Mouse (Mus musculus) liver, embryonic 14.5 days (tissue): ENCODE results near the gene Supt3. TPM values are rescaled to one million over a fixed set of nuclear protein-coding genes. Genes with fewer than 3 reads are reported as not detected.

Experiments
- ATAC-seq: fragments of 200-750 bp; cut with Nextera tagmentation; 2 replicates; pipeline ENCODE4 v1.8.0; 2017; ENCODE audit warnings: moderate number of reproducible peaks, mild to moderate bottlenecking, moderate library complexity; ENCODE audit not compliant: insufficient read depth
- DNase-seq, 3 experiments: peaks; one replicate each; pipeline ENCODE4 v3.0.0-alpha.2; 2012 to 2013; ENCODE audit warnings: low read depth in 3 of 3, low spot score in 3 of 3
- H3K27ac ChIP-seq: fragments of 300-500 bp; sonication (generic); 2 replicates; pipeline ENCODE4 v1.5.1; 2014; ENCODE audit warnings: moderate library complexity, mild to moderate bottlenecking, control low read depth, inconsistent platforms
- H3K27me3 ChIP-seq: fragments of 300-500 bp; sonication (generic); 2 replicates; pipeline ENCODE4 v1.6.1; 2014; ENCODE audit warnings: mild to moderate bottlenecking, low read length, moderate library complexity; ENCODE audit not compliant: control insufficient read depth, insufficient read depth
- H3K36me3 ChIP-seq: fragments of 300-500 bp; sonication (generic); replicated peaks from 2 replicates; pipeline ENCODE4 v1.6.1; 2014; ENCODE audit warnings: low read depth; ENCODE audit not compliant: control insufficient read depth, insufficient read depth
- H3K4me1 ChIP-seq, 2 experiments: fragments of 200-500 bp in 1 of 2; fragments of 300-500 bp in 1 of 2; sonication (generic) in 1 of 2; replicated peaks; 2 replicates each; pipeline ENCODE4 v1.6.1; 2012 to 2014; ENCODE audit warnings: antibody characterized with exemption in 1 of 2, inconsistent platforms in 1 of 2, low read length in 1 of 2; ENCODE audit not compliant: control insufficient read depth in 2 of 2, insufficient read depth in 2 of 2
- H3K4me2 ChIP-seq: fragments of 300-500 bp; sonication (generic); 2 replicates; pipeline ENCODE4 v1.6.1; 2014; ENCODE audit warnings: low read depth, mild to moderate bottlenecking, control low read depth, moderate library complexity
- H3K4me3 ChIP-seq, 2 experiments: fragments of 200-500 bp in 1 of 2; fragments of 300-500 bp in 1 of 2; sonication (generic) in 1 of 2; 2 replicates each; pipeline ENCODE4 v1.5.1; 2012 to 2014; ENCODE audit warnings: low read depth in 2 of 2, low read length in 2 of 2, mild to moderate bottlenecking in 2 of 2, control low read depth in 1 of 2, inconsistent platforms in 1 of 2, moderate library complexity in 1 of 2; ENCODE audit not compliant: insufficient read depth in 1 of 2
- H3K9ac ChIP-seq: fragments of 300-500 bp; sonication (generic); replicated peaks from 2 replicates; pipeline ENCODE4 v1.6.1; 2014; ENCODE audit warnings: mild to moderate bottlenecking, control low read depth, moderate library complexity
- H3K9me3 ChIP-seq: fragments of 300-500 bp; sonication (generic); 2 replicates; pipeline ENCODE4 v1.6.1; 2016; ENCODE audit warnings: low read length, mixed read lengths; ENCODE audit not compliant: control insufficient read depth
- CTCF ChIP-seq: IDR thresholded peaks from 2 replicates; pipeline ENCODE4 v1.5.1; 2016; ENCODE audit warnings: antibody characterized with exemption, low read depth, control low read depth
- EP300 ChIP-seq: IDR thresholded peaks from 2 replicates; pipeline ENCODE4 v1.6.1; 2016; ENCODE audit warnings: antibody characterized with exemption, low read depth
- WGBS: fragments of 180-500 bp; shearing (Covaris S2); extraction: QIAGEN DNeasy Blood & Tissue Kit; methylation state at CpG from one replicate; pipeline ENCODE4 v1.1.7; 2014; ENCODE audit not compliant: insufficient replicate concordance; 5-methylcytosine and 5-hydroxymethylcytosine counted together
- polyA plus RNA-seq, 2 experiments: library from polyadenylated mRNA; depleted of rRNA in 1 of 2; stranded (reverse) in 1 of 2; unstranded in 1 of 2; fragments of >200 nt; fragmentation: Nextera tagmentation in 1 of 2; extraction: Ambion mirVana in 1 of 2; gene quantifications; 2 replicates each; pipeline versions ENCODE4 v1.2.1 to v1.2.3; 2012 to 2014

Supt3 gene
- polyA plus RNA-seq, 2 experiments = 2.7 to 5.3 TPM

DNA sequence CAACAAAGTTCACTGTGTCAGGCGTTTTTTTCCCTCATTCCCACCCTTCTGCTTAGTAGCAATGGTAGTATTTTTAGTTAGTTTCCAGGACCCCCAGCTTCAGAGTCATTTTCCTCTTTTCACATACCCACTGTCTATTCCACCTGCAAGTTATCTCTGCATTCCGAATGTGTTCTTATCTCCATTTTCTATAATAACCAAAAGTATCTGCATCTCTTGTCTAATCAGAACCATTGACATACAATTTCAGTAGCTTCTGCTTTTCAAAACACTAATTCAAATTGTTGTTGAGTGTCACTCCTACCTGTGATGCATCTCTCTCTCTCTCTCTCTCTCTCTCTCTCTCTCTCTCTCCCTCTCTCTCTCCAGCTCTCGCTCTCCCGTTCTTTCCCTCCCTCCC lies 3.4 kb downstream of the Supt3 start:
- H3K27me3 ChIP-seq = no peaks in the 10 kb centered on the region
- 46% methylated on average over 4 of the region's 4 CpGs for WGBS
- no peak overlapping the region for H3K4me3 ChIP-seq
- no peaks in the 10 kb centered on the region for H3K36me3 ChIP-seq
- no peaks in the 10 kb centered on the region for H3K9me3 ChIP-seq
- ATAC-seq (no peak), DNase-seq (no peak)
- H3K9ac ChIP-seq = no peak overlapping the region
- no peak overlapping the region for H3K4me2 ChIP-seq
- no peak overlapping the region for H3K27ac ChIP-seq
- peaks cover 0 to 5% of the 10 kb centered on the region in 2 experiments; a peak in 2 of 4 replicates for H3K4me1 ChIP-seq
- no peak for TF ChIP-seq CTCF
- no peak for TF ChIP-seq EP300

GRCm38 (mm10) chr17:44782366-44782765 lies 5.4 kb downstream of the Supt3 start:
- no peak for ATAC-seq
- Histone ChIP-seq H3K4me2 (no peak overlapping the region), H3K9ac (no peak overlapping the region), H3K4me1 (peaks cover 0 to 5% of the 10 kb centered on the region in 2 experiments; a peak in 2 of 4 replicates), H3K9me3 (no peaks in the 10 kb centered on the region), H3K36me3 (no peaks in the 10 kb centered on the region), H3K27me3 (no peaks in the 10 kb centered on the region), H3K27ac (no peak overlapping the region), H3K4me3 (no peak overlapping the region)
- DNase-seq = no peak
- WGBS = 70% methylated on average over 4 of the region's 4 CpGs
- TF ChIP-seq CTCF (no peak), EP300 (no peak)

- H3K27ac ChIP-seq = no peak overlapping the region
- WGBS = 45% methylated on average over 2 of the region's 2 CpGs
- ATAC-seq (no peak), DNase-seq (no peak)
- TF ChIP-seq CTCF (no peak), EP300 (no peak)
- no peak overlapping the region for H3K4me2 ChIP-seq
- H3K4me1 ChIP-seq = peaks cover 0 to 2% of the 10 kb centered on the region in 2 experiments; a peak in 1 of 4 replicates
- no peaks in the 10 kb centered on the region for H3K9me3 ChIP-seq
- no peak overlapping the region for H3K9ac ChIP-seq
- no peak overlapping the region for H3K4me3 ChIP-seq
- H3K27me3 ChIP-seq = no peaks in the 10 kb centered on the region
- H3K36me3 ChIP-seq = no peaks in the 10 kb centered on the region
Observed at GRCm38 (mm10) chr17:44783143-44783542, 6.2 kb downstream of the Supt3 start.

DNA sequence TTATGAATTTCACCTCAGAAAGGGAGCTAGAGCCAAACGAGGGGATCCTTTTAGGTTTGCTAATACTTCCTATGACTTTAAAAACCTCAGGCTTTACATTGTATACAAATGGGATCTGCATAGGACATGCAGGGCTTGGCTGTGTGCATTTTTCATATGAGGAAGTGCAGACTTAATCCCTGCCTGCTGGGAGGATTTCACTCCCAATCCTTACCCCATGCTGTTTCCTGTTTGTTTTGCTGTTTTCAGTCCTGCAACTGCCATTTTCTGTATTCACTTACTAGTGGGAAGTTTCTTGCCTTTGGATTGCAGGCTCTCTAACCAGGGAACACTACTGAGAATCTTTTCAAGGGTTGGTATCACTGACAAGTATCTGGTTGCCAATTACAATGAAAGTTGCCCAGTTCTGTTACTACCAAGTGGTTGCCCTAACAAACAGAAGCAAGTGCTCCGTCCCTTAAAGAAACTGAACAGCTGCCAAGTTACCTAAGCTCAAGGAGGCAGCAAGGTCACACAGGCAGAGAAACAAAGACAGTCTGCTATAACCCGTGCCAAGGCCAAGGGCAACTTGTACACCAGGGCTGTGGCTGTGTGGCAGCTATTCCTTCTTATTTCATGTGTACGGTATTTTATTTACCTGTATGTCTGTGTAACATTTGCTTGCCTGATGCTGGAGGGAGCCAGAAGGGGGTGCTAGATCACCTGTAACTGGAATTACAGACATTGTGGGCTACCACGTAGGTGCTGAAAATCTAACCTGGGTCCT lies 12.2 kb downstream of the Supt3 start:
- 66% methylated on average over 5 of the region's 5 CpGs for WGBS
- ATAC-seq (no peak), DNase-seq (no peak)
- no peak overlapping the region for H3K4me2 ChIP-seq
- H3K27ac ChIP-seq = no peak overlapping the region
- no peak for TF ChIP-seq EP300
- peak; percentile 33 for TF ChIP-seq CTCF
- no peaks in the 10 kb centered on the region for H3K36me3 ChIP-seq
- H3K4me3 ChIP-seq = no peak overlapping the region
- no peak overlapping the region for H3K9ac ChIP-seq
- H3K27me3 ChIP-seq = no peaks in the 10 kb centered on the region
- H3K9me3 ChIP-seq = no peaks in the 10 kb centered on the region
- H3K4me1 ChIP-seq = no peaks in the 10 kb centered on the region

GRCm38 (mm10) chr17:44792218-44792917 lies 15.4 kb downstream of the Supt3 start:
- ATAC-seq (no peak), DNase-seq (no peak)
- 48% methylated on average over 12 of the region's 12 CpGs for WGBS
- H3K9ac ChIP-seq = no peak overlapping the region
- no peak for TF ChIP-seq EP300
- TF ChIP-seq CTCF = no peak
- H3K4me1 ChIP-seq = no peaks in the 10 kb centered on the region
- no peaks in the 10 kb centered on the region for H3K27me3 ChIP-seq
- no peak overlapping the region for H3K4me2 ChIP-seq
- H3K9me3 ChIP-seq = no peaks in the 10 kb centered on the region
- no peak overlapping the region for H3K4me3 ChIP-seq
- no peak overlapping the region for H3K27ac ChIP-seq
- H3K36me3 ChIP-seq = no peaks in the 10 kb centered on the region
